Mouse (Mus musculus): ENCODE measurements at regions not wholly inside any gene's neighbourhood (a gene's known extent, or its start where the extent isn't known, plus 50 kb on each side); places are given as distances from the start of the nearest gene placed in this dataset.

DNA sequence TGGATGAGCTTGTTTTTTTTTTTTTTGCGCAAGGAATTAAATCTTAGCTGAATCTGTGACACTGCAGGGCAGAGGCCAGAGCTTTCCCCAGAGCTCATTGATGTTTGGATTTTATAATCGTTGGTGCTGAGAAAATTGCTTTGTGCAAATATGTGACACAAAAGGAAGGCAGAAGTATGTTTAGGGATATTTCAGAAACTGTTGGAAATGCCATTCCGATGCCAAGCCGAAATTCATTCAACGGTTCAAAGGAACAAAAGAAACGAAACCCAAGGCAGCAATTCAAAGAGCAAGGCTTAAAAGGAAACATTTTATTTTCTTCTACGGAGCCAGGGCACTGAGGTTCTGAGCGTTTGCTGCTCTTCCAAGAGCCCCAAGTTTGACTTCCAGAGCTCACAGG is 302.2 kb downstream of the 1500009L16Rik start:
- no peak for DNase-seq (ENCODE audit: low read depth, low spot score)

DNA sequence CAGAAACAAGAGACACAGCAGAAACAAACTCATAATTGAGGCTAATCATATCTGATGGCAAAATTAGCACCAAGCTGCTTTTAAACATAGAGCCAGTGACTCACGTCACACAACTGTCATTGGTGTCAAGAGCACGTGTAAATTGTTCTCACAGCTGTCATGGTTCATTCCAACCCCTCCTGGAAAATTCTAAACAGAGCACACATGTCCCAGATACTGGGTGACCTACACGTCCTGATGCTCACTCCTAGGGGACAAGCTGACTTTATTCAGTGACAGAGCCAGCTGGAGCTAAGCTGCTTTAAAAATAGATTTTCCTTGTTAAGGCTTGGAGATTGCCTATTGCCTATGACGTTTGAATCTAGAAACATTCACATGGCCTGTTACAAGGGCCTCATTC is 304.1 kb downstream of the 1500009L16Rik start:
- DNase-seq (ENCODE audit: low read depth, low spot score) = no peak

DNA sequence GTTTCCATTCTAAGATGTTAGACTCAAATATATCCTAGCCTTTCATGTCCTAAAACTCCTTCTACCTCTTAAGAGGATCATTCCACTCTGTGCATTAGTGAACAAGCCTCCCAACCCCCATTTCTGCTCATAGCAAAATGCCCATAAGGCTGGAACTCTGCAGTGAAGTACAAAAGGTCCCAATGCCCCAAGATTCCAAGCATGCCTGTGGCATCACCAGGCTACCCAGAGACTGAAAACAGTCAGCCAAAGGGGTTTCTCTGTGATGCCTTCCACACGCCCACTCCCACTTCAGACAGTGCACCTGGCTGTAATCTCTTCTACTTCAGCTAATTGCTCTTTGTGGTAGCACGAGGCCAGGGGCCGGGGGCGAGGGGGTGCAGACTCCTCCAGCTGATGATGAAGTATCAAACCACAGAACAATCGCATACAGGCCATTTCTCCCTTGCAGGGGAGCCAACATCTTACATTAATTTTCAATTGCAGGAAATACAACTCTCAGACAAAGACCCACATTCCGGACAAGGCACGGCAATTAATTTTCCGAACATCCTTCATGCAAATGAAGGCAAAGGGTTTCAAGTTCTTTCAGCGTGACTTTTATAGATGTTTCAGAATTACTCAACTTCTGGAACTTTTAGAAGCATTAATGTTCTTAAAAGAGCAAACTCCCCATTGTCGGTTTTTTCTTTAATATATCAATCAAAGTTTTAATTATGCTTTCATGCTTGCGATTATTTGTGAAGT is 313.6 kb downstream of the 1500009L16Rik start:
- DNase-seq (ENCODE audit: low read depth, low spot score) = no peak

DNA sequence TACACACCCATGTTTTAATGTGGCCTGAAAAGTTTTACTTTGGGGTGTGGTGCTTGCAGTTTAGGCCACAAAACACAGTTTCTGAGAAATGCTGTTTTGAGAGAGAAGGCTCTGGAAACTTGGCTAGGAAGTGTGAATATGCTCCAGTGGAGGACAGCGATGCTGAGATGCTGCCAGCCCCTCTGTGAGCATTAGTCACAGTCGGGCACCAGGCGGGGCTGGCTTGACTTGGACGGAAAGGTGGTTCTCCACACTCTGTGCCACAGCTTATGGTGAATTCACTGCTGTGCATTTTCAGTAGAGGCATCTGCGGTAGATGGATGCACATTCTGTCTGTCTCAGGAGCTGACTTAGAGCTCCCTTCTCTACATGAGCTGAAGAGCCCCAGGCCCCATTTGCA is 326.0 kb downstream of the 1500009L16Rik start:
- no peak for DNase-seq (ENCODE audit: low read depth, low spot score)

DNA sequence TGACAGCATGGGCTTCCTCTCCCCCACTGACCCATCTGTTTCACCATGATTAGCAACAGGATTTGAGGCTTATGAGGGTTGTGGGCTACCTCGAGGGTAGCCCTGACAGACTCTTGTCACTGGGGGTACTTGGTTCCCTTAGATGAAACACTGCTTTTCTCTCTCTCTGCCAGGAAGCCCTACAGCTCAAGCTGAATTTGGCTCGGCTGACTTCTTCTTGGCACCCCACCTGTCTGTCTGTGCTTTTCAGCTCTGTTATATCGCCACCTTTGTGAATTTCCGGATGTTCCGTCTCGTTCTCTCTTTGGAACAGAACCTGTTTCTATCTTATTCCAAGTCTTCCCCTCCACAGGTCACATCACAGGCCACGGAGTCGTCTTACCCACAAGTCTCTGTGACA is 330.0 kb downstream of the 1500009L16Rik start:
- DNase-seq (ENCODE audit: low read depth, low spot score) = no peak

DNA sequence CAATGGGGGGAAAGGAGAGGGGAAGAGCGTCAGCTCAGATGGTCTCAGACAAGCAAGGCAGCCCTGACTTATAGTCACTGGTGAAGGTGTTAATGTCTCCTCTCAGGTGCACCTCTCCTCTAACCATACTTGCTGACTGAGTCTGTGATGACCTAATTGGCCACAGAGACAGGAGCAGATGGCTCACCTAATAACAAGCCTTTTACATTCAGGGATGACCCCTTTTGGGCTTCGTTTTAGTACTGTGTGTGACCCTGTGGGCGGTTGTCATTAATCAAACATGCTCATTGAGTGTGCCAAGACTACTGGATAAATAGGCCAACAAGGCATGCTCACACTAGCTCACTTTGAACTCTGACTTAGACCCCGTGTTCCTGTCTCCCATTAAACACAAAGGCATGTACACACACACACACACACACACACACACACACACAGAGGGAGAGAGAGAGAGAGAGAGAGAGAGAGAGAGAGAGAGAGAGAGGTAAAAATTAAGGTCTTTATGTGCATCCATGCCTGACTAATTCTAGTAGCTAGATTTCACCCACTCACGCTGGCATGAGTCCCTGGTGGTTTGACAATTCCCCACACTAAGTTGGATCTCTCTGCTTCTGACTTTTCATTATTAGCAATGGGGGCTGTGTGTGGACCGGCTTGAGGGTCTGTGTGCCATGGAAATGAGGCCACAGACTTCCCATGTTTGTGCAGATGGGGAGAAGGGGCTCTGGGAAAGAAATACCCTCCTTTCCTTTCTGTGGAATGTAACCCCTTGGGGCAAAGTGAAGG is 332.1 kb downstream of the 1500009L16Rik start:
- no peak for DNase-seq (ENCODE audit: low read depth, low spot score)

DNA sequence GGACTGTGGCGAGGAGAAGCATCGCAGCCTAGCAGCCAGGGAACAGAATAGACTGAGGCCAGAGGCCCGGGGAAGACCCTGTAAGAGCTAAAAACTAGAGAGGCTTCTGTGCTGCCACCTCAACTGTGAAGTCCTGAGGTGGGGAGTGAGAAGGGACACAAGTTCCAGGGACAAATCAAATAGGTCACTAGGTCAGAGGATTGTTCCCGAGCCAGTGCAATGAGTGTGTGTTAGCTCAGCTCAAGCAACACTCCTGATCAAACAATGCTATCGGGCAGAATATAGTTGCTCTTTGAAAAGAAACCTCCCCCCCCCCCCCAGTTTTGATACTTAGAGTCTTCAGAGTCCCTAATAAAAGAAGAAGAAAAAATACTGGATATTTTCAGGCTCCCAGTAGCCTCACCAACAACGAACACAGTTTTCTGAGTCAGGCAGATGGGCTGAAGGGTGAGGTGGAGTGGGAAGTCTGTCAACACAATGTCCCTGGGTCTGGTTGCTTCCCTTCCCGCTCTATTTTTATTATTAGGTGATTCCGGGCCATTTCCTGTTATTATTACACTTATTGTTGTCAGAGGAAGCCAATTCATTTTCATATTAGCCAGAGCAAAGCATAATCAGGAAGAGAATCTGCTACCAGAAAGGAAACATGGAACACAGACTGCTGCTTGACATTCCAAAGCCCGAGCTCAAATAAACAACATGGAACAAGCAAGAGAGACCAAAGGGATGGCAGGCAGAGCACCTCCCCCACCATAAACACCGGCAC is 332.9 kb downstream of the 1500009L16Rik start:
- DNase-seq (ENCODE audit: low read depth, low spot score) = no peak

DNA sequence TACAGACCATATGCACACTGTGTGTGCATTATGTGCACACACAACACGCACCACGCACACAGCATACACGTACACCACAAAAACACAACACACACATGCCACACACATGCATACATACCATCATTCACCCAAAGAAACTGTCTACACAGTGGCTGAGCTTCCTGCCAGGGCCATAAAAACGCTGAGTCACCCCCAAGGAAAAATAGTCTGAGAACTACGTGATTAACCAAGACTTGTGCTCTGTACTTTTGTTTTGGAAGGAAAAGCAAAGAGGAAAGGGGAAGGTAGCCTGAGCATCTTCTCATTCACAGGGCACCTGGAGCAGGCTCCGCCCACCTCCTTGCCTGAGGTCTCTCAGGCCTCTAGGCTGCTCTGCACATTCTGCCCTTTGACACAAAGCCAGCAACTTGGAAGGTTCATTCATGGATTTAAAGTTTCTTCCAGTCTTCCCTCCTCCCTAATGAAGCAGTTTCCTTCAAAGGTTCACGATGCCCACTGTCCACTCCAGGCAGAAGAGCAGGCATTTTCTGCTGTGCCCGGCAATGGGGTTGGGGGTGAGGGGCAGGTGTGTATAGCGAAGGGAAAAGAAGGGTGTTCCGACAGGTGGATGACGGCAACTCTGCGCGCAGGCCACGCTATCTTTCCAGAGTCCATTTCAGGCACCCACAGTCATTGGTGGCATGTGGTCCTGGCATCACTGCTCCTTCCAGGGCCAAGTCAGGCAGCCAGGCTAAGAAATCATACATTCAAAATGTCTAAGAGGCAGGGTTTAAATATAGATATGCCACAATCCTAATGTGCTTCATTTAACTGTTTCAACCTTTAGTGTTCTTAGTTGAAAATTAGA is 333.9 kb downstream of the 1500009L16Rik start:
- no peak for DNase-seq (ENCODE audit: low read depth, low spot score)

DNA sequence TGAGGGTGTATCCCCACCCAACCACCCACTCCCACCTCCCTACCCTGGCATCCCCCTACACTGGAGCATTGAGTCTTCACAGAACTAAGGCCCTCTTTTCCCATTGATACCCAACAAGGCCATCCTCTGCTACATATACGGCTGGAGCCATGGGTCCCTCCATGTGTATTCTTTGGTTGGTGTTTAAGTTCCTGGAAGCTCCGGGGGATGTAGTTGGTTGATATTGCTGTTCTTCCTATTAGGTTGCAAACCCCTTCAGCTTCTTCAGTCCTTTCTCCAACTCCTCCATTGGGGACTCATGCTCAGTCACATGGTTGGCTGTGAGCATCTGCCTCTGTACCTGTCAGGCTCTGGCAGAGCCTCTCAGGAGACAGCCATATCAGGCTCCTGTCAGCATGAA is 335.6 kb downstream of the 1500009L16Rik start:
- no peak for DNase-seq (ENCODE audit: low read depth, low spot score)

DNA sequence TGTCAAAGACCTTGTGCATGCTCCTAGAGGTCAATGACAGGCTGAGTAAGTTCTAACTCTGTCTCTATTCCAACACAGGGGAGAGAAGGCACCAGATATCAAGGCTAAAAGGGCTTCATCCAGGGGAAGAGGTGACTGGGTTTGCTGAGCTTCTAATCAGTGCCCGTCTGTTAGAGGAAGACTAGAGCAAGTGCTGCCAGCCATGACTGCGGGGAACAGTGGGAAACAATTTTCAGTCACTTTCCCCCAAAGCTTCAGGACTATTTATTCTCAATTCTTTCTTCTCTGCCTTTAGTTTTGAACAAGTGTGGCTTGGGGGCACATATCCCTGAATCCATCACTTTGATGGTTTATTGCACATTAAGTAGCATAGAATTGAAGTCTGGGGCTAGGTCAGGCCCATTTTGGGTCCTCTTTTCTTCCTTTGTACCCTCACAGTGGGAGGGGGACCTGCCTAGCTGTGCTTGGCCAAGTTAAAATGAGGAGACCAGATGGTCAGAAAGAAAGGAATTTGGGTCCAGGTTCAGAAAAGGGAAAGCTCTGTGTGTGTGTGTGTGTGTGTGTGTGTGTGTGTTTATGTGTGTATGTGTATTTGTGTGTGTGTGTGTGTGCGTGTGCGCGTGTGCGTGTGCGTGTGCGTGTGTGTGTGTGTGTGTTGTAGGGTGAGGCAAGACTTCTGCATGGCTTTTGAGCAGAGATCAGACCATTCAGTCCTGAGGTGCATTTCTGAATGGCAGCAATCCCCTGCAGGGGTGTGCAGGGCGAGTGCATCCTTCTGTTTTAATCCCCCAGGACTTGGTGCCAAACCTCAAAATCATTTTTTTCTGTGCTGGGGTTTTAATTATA is 337.2 kb downstream of the 1500009L16Rik start:
- no peak for DNase-seq (ENCODE audit: low read depth, low spot score)

DNA sequence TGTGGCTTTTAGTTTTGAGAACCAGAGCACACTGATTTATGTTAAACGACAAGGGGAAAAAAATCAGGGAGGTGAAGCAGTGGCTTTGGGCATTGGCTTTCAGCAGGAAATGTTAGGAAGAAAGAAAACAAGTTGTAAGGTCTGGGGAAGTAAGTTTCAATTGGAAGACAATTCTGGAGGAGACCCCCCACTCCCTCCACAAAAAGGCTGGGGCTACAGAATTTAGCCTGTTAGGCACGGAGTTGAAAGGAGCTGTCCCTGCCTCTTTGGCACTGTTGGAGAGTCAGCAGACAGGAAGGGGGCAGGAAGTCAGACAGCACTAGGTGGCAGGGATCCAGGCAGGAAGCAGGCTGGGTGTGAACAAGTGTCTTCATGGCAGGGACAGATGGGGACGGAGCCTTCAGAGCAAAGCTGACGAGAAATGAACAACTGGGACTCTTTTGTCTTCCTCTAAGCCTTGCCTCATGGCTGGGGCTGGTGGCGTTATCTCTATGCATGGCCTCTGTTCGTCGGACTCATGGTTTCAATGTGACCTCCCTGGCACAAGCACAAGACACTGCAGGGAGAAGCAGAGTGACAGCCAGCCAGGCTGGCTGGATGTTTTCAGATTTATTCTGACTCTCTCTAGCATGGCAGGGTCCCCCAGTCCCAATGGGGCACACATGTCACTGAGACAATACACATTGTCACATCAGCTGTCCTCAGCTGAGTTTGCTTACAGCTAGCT is 338.0 kb downstream of the 1500009L16Rik start:
- DNase-seq (ENCODE audit: low read depth, low spot score) = no peak

DNA sequence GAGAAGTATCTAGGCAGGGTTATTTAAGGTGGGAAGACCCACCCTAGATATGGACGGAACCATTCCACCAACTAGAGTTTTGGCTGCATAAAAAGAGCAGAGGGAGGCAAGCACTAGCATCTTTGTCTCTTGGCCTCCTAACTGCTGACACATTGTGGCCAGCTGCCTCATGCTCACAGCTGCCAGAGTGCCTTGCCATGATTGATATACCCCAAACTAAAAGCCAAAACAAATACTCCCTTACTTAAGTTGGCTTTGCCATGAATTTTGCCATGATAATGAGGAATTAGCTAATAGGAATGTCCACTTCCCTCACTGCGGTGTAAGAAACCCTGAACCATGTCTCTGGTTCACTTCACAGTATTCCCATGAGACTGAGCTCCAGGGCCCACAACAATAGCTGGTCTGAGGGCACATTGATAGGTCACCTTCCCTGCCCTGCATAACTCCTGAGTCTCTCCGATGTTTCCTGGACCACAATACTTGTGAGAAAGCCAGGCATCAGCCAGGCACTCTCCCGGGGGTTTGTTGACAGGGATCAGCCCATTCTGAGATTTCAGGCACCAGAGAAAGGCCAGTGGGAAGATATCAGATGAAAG is 344.5 kb downstream of the 1500009L16Rik start:
- DNase-seq (ENCODE audit: low read depth, low spot score) = no peak

DNA sequence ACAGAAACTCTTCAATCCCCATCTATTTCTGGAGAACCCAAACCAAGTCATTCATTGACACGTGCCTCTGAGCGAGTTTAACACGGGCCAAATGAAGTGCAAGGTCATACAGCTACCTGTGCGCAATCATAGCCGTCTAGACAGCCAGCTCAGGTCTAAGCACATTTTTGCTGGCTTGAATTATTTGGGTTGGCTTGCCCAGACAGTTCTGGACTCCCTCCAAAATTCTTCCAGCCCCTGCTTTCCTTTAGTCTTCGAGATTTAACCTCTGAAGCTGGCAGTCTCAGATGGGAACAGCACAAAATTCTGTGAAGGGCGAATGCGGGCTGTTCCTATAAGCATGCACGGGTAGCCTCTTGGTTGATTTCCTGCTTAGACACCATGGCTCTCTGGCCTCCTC is 347.1 kb downstream of the 1500009L16Rik start:
- no peak for DNase-seq (ENCODE audit: low read depth, low spot score)

DNA sequence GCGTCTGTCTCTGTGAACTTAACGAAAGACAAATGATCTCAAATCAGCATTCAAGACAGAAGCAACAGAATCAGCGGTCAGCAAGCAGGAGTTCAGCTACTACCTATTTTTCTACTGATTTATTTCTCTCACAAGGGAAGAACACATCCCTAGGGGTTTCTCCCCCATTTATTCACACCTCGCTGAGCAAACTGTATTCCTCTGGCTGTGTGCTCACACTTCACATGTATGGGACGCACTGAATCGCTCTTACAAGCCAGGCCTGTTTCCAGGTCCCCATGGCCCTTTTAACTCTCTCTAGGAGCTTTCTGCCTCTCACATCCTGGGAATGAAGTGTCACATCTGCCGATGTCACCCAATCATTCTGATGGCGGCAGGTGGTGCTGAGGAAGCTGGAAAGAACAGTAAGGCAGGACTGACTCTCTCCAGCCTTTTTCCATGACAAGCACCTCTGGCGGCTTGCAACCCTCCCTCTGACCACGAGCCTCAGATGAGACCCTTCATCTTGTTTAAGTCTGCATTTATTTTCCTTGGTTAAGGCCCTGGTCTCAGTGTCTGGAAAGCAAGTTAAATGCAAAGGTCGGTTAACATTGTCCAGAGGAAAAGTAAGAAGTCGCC is 350.3 kb downstream of the 1500009L16Rik start:
- DNase-seq (ENCODE audit: low read depth, low spot score) = no peak

DNA sequence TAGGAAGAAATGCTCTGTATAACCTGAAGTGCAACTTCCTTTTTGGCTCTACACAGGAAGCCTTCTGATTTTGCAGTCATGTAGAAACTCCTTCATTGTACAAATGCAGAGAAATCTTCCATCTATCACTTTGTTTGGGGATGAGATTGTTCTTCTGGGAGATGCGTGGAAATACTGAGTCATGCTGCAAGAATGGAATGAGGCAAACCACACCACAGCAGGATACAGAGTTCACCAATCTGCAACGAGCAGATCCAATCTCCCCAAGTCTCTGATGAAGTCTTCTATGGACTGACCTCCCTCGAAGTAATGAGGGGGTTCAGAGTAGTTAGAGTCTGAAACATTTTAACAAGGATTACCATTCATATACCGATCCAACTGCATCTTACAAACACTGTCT is 352.9 kb downstream of the 1500009L16Rik start:
- no peak for DNase-seq (ENCODE audit: low read depth, low spot score)

DNA sequence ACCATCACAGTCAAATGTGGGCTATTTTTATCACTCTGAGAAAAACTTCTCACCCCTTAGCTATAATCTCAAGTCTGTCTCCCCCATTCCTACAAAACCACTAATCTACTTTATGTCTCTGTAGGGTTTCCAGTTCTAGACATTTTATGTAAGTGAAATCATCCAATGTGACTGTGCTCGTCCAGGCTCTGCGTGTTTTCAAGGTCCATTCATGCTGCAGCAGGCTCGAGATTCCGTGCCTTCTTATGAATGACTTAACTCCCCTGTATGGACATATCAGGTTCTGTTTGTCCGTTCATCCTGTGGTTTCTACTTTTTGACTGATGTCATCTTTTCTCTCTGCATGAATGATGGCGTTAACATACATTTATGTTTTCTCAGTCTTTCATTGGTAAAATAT is 357.6 kb downstream of the 1500009L16Rik start:
- DNase-seq (ENCODE audit: low read depth, low spot score) = no peak

DNA sequence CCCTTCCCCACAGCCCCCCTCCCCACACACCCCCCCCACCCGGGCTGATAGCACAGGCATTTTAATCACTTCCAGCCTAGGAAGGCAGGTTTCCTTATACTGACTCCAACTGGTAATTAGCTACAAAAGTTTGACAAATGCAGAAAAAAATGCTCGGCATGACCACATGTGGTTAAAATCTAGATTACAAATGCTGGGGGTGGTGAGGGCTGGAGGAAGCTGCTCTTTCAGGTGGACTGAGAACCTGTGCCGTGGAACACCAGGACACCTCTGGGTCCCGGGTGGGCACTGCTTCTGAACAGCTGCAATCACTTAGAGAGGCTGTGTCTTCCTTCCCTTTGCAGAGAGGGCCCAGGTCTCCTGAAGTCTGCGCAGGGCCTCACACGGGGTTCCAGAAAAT is 358.7 kb downstream of the Nuak1 start:
- DNase-seq (ENCODE audit: low read depth, low spot score) = no peak

DNA sequence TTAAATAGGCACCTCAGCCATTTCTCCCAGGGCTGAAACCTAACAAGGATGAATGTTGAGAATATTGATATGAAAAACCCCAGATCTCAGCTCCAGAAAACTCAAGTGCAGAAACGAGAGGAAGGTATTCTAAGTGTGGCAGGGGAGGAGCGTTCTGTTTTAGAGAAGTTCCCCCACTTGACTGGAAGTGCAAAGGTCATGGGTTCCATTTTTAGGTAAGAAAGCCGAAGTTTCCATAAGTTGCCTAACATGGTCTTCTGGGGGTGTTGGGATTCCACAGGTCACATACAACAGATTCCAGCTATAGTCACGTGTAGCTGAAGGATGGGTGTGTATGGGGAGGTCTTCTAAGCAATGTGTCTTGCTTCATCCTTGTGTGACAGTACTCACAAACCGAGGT is 352.9 kb downstream of the Nuak1 start:
- DNase-seq (ENCODE audit: low read depth, low spot score) = no peak

DNA sequence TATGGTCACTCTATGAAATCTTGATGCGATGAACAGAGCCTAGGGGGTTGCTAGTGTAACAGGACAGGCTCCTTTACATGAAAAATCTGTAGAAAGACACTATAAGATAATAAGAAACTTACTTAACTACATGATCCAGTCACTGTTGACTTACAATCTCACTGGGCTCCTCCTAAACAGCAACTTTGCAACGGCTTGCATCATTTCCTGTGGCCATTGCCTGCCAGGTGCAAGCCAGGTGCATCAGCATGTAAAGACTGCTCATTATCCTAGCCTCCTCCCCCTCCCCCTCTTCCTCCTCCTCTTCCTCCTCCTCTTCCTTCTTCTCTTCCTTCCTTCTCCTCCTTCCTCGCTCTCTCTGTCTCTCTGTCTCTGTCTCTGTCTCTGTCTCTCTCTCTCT is 352.5 kb downstream of the Nuak1 start:
- DNase-seq (ENCODE audit: low read depth, low spot score) = no peak

Measured in CD4-positive helper T cell, adult 2 months (primary cell).